Mouse (Mus musculus) embryo, embryonic 10.5 days (tissue): Measurements from ENCODE around the gene Lpar1.

Experiments
- DNase-seq: peaks from one replicate; pipeline ENCODE4 v3.0.0-alpha.2; 2015; ENCODE audit warnings: low spot score

Gene Lpar1

DNA sequence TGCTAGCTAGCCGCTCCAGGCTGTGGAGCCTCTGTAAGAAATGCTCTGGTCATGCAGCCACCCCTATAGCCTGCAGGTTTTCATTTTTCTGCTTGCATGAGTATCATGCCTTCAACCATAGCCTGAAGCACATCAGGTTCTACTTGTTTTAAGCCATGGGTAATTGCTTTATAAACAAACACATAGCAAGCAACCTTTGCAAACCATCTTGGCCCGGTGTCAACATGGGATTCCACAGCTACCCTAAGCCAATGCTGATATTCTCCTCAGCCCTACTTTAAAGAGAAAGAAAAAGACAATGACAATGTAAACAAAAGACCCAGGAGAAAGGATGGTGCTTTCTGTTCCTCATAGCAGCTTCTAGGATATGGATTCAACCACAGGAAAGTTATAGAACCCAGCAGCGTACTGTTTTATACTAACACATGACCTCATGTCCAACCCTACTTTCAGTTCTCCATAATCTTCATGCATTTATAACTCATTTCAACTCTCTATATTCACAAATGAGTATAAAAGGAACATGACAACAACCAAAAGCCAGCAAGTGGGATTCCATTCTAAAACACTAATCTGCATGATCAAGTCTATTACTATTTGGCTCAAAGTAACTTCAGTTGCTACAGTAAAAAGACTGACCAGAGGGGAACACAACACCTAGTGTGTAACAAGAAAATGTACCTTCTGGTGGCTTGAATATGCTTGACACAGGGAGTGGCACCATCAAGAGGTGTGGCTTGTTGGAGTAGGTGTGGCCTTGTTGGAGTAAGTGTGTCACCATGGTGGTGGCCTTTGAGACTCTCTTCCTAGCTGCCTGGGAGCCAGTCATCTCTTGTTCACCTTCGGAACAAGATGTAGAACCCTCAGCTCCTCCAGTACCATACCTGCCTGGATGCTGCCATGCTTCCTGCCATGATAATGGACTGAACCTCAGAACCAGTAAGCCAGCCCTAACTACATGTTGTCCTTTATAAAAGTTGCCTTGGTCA is 46.9 kb downstream of the Lpar1 start:
- no peak for DNase-seq

DNA sequence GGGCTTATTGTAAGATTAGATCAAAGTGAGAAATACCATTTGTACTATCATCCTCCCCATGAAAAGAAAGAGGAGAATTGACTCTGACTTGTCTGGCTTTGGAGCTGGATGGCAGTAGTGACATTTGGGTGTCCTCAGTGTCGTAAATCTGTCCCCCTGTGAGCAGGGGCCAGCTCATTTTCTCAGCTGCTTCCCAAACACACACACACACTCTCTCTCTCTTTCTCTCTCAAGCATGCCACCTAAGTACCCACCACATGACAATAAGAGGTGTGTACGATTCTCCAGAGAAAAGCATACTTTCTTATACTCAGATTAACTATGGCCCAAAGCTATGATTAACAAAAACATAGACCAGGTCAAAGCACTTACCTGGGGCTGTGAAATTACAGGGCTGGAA is 49.4 kb downstream of the Lpar1 start:
- no peak for DNase-seq

DNA sequence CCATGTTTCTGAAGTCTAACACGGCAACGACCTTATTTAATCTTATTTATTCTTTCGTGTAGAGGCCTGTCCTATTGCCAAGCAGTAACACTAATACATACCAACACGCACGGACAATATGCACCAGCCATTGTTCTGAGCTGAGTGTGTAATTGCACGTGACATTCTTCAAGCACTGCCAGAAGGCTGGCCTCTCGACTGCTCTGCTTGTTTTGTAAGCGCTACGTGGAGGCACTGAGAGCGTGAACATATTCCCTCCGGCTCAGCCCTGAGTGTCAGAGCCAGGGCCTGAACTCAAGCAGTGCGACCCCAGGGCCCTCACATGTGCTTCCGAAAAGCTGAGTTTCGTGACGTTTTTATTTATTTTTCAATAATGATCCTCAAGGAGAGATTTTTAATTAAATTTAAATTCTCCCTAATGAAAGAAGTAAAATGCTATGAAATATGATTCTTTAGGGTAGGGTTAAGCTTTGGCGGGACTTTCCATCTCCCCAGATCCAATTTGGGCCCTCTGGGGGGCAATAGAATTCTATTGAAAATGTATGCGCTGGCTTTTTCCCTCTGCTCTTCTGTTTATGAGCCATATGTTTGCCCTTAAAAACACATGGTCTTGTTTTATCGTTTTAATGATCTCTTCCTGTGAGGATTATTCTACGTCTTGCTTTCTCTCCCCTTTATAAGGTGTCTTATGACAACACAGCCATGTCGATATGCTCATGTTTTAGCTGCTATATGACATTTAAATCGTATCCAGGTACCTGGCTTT is 52.5 kb downstream of the Lpar1 start:
- DNase-seq, result peak; percentile 45

GRCm38 (mm10) chr4:58499831-58500230 is 53.9 kb downstream of the Lpar1 start:
- no peak for DNase-seq

GRCm38 (mm10) chr4:58499241-58499640 is 54.5 kb downstream of the Lpar1 start:
- no peak for DNase-seq

DNA sequence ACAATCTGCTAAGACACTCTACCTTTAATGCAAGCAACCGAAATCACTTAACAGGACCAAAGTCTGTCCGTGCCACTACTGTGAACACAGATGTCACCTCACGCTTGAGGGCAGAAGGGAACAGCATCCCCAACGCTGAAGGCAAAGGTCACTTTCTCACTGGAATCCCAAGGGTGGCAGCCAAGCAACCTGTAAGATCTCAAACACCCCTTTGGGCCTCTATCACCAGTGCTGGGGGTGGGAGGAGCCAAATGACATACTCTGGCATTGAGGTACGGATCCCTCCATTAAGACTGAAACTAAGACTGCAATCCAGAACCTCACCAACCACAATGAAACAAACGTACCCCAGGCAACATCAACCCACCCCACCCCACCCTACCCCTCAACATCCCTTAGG is 55.0 kb downstream of the Lpar1 start:
- DNase-seq, result no peak

GRCm38 (mm10) chr4:58497284-58497683 is 56.4 kb downstream of the Lpar1 start:
- DNase-seq, result no peak

- no peak for DNase-seq
Observed at GRCm38 (mm10) chr4:58496743-58497142, 57.0 kb downstream of the Lpar1 start.

GRCm38 (mm10) chr4:58491742-58492141 is 62.0 kb downstream of the Lpar1 start:
- no peak for DNase-seq

DNA sequence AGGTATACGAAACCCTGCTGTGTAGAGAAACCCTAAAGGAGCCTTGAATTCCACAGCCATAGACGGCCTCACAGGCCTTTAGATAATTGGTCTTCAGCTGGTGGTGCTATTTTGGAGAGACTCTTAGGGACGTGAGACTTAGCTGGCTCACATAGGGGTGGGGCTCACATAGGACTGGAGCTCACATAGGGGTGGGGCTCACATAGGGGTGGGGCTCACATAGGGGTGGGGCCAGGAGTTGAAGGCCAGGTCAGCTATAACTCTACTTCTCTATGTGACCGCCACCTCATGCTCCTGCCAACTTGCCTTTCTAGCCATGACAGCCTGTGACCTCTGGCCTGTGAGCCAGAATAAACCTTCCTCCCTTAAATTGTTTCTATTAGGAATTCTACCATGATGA is 63.3 kb downstream of the Lpar1 start:
- DNase-seq, result no peak

DNA sequence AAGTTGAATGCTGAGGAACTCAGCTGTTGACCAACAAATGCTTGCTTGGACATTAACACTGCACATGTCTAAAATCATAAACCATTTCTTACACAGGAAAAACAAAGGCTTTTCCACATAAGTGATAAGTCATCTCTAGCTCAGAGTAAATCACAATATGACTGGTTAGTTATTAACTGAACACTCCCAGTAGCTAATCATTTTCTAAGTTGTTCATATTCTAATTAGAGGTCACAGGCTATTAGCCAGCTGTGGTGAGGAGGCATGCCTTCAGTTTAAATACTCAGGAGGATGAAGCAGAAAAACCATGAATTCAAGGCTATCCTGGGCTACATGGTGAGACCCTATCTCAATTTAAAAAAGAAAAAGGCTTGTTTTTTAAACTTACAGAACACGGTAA is 75.1 kb downstream of the Lpar1 start:
- no peak for DNase-seq

- no peak for DNase-seq
Observed at GRCm38 (mm10) chr4:58477691-58478090, 76.0 kb downstream of the Lpar1 start.

DNA sequence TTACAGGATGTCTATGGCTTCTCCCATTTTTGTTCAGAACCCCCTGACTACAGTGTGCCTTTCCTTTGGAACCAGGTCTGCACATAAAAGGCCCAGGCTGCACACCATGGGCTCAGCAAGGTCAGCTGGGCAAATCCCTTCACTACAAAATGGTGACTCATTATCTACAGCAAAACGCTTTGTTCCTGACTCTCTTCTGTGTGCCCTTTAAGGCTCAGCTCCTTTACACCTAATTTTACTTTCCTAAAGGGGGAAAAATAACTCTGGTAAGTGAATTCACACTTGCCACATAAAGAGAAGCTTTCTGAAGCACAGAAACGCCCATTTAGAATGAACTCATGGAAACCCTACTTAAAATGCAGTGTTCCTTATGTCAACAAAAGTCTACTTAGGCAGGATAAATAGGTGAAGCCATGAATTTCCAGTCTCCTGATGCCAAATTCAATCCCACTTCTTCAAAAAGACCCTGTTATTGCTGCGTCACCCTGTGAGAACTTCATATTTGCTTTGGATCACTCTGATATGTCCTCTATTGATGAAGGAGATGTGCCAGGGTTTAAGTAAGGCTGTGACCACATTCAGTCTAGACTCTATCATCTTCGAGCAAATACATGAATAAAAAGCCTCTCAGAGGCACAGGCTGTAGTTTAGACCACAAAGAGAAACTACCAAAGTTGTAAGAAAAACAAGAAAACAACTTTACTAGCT is 82.3 kb downstream of the Lpar1 start:
- DNase-seq, result no peak

DNA sequence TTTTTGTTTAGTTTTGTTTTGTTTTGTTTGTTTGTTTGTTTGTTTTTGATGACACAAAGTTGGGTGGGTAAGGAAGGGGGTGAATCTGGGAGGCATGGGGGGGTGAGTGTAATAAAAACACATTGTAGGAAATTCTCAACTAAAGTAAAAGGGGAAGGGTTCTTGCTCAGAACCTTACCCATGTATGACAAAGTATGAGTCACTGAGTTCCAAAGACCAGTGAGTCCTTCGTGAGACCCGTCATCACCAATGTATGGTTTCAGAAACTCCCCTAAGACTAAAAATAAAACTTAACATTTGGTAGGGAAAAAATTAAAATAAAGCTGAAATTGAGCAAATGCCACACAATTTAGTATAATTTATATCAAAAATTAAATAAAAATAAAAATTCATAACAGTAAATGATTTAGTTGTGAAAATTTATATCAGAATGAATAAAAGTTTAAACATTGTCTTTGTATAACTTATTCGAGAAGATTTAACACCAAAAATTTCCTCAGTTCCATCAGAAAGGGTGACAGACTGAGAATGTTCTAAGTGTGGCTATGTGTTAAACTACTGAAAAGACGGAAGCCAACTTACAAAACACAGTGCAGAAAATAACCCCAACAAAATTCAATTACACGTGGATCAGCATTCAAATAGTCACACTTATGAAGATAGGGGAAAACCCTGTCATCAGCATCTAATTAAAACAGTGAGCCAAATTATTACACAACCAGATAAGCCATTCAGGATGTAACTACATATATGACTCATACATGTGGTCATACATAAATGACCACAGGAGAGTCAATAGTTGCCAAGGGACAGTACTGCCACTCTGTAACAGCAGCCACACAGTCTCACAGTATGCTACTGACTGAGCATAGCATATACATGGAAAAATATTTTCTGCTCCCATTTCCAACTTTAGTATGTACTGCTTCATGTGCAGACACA is 83.8 kb downstream of the Lpar1 start:
- no peak for DNase-seq

GRCm38 (mm10) chr4:58469035-58469434 is 84.7 kb downstream of the Lpar1 start:
- no peak for DNase-seq

GRCm38 (mm10) chr4:58465586-58465985 is 88.1 kb downstream of the Lpar1 start:
- DNase-seq, result no peak

GRCm38 (mm10) chr4:58464390-58465164 is 89.1 kb downstream of the Lpar1 start:
- DNase-seq, result no peak

GRCm38 (mm10) chr4:58462990-58463389 is 90.7 kb downstream of the Lpar1 start:
- DNase-seq, result no peak

- no peak for DNase-seq
Observed at GRCm38 (mm10) chr4:58462586-58462985, 91.1 kb downstream of the Lpar1 start.

- DNase-seq, result no peak
Observed at GRCm38 (mm10) chr4:58453334-58453733, 100.4 kb downstream of the Lpar1 start.

DNA sequence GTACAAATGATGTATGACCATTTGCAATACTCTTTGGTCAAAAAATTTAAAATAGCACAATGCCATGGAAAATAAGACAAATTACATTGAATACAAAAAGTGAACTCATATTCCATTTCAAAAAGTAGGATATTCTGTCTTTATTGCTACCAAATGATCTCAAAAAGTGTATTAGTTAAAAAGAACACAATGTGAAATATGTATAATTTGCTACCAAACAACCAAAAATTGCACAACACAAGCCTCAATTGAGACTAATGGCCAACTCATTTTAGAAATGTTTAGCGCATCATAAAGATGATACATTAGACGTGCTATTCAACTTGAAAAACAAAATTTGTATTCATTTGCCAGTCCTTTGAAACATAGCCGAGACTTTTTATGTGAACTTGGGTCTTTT is 104.9 kb downstream of the Lpar1 start:
- DNase-seq, result no peak
